ENCODE assay signal across 8 mouse cellular contexts in genomic region chr1:39367045-39367444, GRCm38 (mm10). TPM values are rescaled to one million over a fixed set of nuclear protein-coding genes. Genes with fewer than 3 reads are reported as not detected.
A peak's percentile ranks its signal among the peaks of the same experiment; 100 is the strongest.
DNase-seq lines count a peak whose midpoint lies in the region; ATAC-seq and TF ChIP-seq lines count a peak whose summit lies in the region.

No protein-coding gene starts in this region.

- H3K27ac ChIP-seq in liver, adult 2 months (replicated peaks; ENCODE audit: insufficient read depth, low read depth, low read length): no peak overlapping the region; the same call in 1 of the 2 replicates
- no peak overlapping the region for H3K27ac ChIP-seq in embryonic fibroblast, embryonic 13.5 days (ENCODE audit: insufficient read depth, low read length)
- H3K27ac ChIP-seq in intestine, postnatal 0 days (ENCODE audit: low read depth, low read length): no peak overlapping the region
- peak overlapping the region; percentile 95 for H3K27ac ChIP-seq in neural tube, embryonic 13.5 days (replicated peaks)

- ATAC-seq in intestine, postnatal 0 days: no peak
- peak; percentile 25 for ATAC-seq in neural tube, embryonic 13.5 days (ENCODE audit: low read depth)

- H3K9ac ChIP-seq in liver, adult 2 months (ENCODE audit: low read depth, low read length): peak overlapping the region; percentile 47
- H3K9ac ChIP-seq in intestine, postnatal 0 days (ENCODE audit: low read depth, low read length): peak overlapping the region; percentile 46
- peak overlapping the region; percentile 74 for H3K9ac ChIP-seq in neural tube, embryonic 13.5 days

- 33% methylated on average over 6 of the region's 6 CpGs for whole genome bisulfite sequencing in liver, adult 2 months
- WGBS in intestine, postnatal 0 days: 32% methylated on average over 6 of the region's 6 CpGs
- 31% methylated on average over 6 of the region's 6 CpGs for WGBS in neural tube, embryonic 13.5 days

- H3K27me3 ChIP-seq in liver, adult 2 months (ENCODE audit: control insufficient read depth, insufficient read depth, low read length): no peaks in the 10 kb centered on the region
- no peaks in the 10 kb centered on the region for H3K27me3 ChIP-seq in intestine, postnatal 0 days (replicated peaks; ENCODE audit: control insufficient read depth, insufficient read depth, low read length)
- no peaks in the 10 kb centered on the region for H3K27me3 ChIP-seq in neural tube, embryonic 13.5 days

- no peak for DNase-seq in liver, adult 2 months (ENCODE audit: extremely low read depth, low read depth, low spot score)
- DNase-seq in liver: no peak
- no peak for DNase-seq in urinary bladder, postnatal 14 days (ENCODE audit: low spot score)
- no peak for DNase-seq in ovary, postnatal 36 days (ENCODE audit: low spot score)
- DNase-seq in cerebellum, adult 8-10 months: no peak

- H3K4me3 ChIP-seq in liver, adult 2 months (ENCODE audit: insufficient read depth, low read depth, low read length): peak overlapping the region; percentile 31
- H3K4me3 ChIP-seq in embryonic fibroblast, embryonic 13.5 days (ENCODE audit: insufficient read depth, low read length): peak overlapping the region; percentile 48
- peak overlapping the region; percentile 74 for H3K4me3 ChIP-seq in intestine, postnatal 0 days (ENCODE audit: low read depth, low read length)
- peak overlapping the region; percentile 95 for H3K4me3 ChIP-seq in neural tube, embryonic 13.5 days

- no peak for TF ChIP-seq POLR2A in liver, adult 2 months (IDR thresholded peaks at IDR 0.05; ENCODE audit: extremely low read depth, insufficient read depth, low read length)
- no peak for TF ChIP-seq POLR2A in embryonic fibroblast, embryonic 13.5 days (IDR thresholded peaks at IDR 0.05; ENCODE audit: low read depth, low read length)

- peaks cover 15% of the 10 kb centered on the region; the same call in 1 of the 2 replicates for H3K79me2 ChIP-seq in liver, adult 2 months (ENCODE audit: control insufficient read depth, insufficient read depth, low read length)

- peaks cover 31% of the 10 kb centered on the region for H3K36me3 ChIP-seq in liver, adult 2 months (ENCODE audit: control insufficient read depth, insufficient read depth, low read length)
- H3K36me3 ChIP-seq in intestine, postnatal 0 days (ENCODE audit: control insufficient read depth, insufficient read depth): peaks cover 22% of the 10 kb centered on the region
- H3K36me3 ChIP-seq in neural tube, embryonic 13.5 days: peaks cover 26% of the 10 kb centered on the region

- peaks cover 7% of the 10 kb centered on the region for H3K4me1 ChIP-seq in liver, adult 2 months (ENCODE audit: control insufficient read depth, insufficient read depth, low read length)
- H3K4me1 ChIP-seq in embryonic fibroblast, embryonic 13.5 days (ENCODE audit: control insufficient read depth, insufficient read depth, low read length): 0 out of 2 replicates have a peak, but pooled peaks cover 2% of the 10 kb centered on the region
- no peaks in the 10 kb centered on the region; the same call in 1 of the 2 replicates for H3K4me1 ChIP-seq in intestine, postnatal 0 days (replicated peaks; ENCODE audit: control insufficient read depth, insufficient read depth, low read length)
- peaks cover 20% of the 10 kb centered on the region for H3K4me1 ChIP-seq in neural tube, embryonic 13.5 days (replicated peaks)

- no peaks in the 10 kb centered on the region for H3K9me3 ChIP-seq in intestine, postnatal 0 days (ENCODE audit: control insufficient read depth)
- H3K9me3 ChIP-seq in neural tube, embryonic 13.5 days: no peaks in the 10 kb centered on the region

- TF ChIP-seq CTCF in liver, adult 2 months (IDR thresholded peaks at IDR 0.05; ENCODE audit: low read depth, low read length): no peak
- no peak for TF ChIP-seq CTCF in embryonic fibroblast, embryonic 13.5 days (IDR thresholded peaks at IDR 0.05; ENCODE audit: borderline replicate concordance, insufficient read depth, low read length)
- TF ChIP-seq CTCF in intestine, postnatal 0 days (IDR thresholded peaks at IDR 0.05; ENCODE audit: low read depth): no peak

- peak overlapping the region; percentile 65 for H3K4me2 ChIP-seq in intestine, postnatal 0 days (replicated peaks; ENCODE audit: low read depth)
- peak overlapping the region; percentile 70 for H3K4me2 ChIP-seq in neural tube, embryonic 13.5 days

RNA-seq across cellular contexts. Expression of gene Rpl31, which starts 0.6 kb away (rescaled TPM):
- 300 and 318 TPM in 2 replicates for total RNA-seq in liver, adult 2 months (2014; rRNA removed)
- 65.9 and 68.8 TPM in 2 replicates for polyA plus RNA-seq in liver, adult 2 months (2012; rRNA removed)
- 1,424 and 1,489 TPM in 2 replicates for polyA plus RNA-seq in embryonic fibroblast, embryonic 13.5 days (2011; ENCODE audit: insufficient read length, low read depth, missing spikeins)
- polyA plus RNA-seq in intestine, postnatal 0 days (2015; fragmentation: Nextera tagmentation; extraction: Ambion mirVana): 434 and 438 TPM in 2 replicates
- polyA plus RNA-seq in neural tube, embryonic 13.5 days (2015; fragmentation: Nextera tagmentation; extraction: Ambion mirVana): 321 and 382 TPM in 2 replicates

Comparison
In these comparisons a context has a peak if more than half of its experiments do, and no peak if none do; other contexts are left out.
1. H3K4me3 ChIP-seq: peak in every context shown above with its lines; median percentile 95 in neural tube, embryonic 13.5 days; 74 in intestine, postnatal 0 days; 48 in embryonic fibroblast, embryonic 13.5 days; 31 in liver, adult 2 months.